Mouse (Mus musculus): ENCODE measurements around the gene Lrrc59. TPM values are rescaled to one million over a fixed set of nuclear protein-coding genes. Genes with fewer than 3 reads are reported as not detected.

The Lrrc59 gene
- polyA plus RNA-seq, 1 experiment from 2014 or later = 186 TPM

GRCm38 (mm10) chr11:94610744-94611740 is 18.5 kb upstream of the Lrrc59 start:
- WGBS (ENCODE audit: insufficient replicate concordance) = 50% methylated on average over 4 of the region's 4 CpGs
- Histone ChIP-seq H3K9ac (no peak overlapping the region), H3K9me3 (replicated peaks) (no peaks in the 10 kb centered on the region), H3K36me3 (no peaks in the 10 kb centered on the region), H3K27ac (no peak overlapping the region), H3K4me1 (no peaks in the 10 kb centered on the region), H3K27me3 (replicated peaks) (peaks cover 16% of the 10 kb centered on the region), H3K4me2 (no peak overlapping the region), H3K4me3 (no peak overlapping the region)
- ATAC-seq = no peak

- Histone ChIP-seq H3K4me1 (no peaks in the 10 kb centered on the region), H3K9me3 (replicated peaks) (no peaks in the 10 kb centered on the region), H3K27ac (no peak overlapping the region), H3K9ac (no peak overlapping the region), H3K27me3 (replicated peaks) (peaks cover 25% of the 10 kb centered on the region), H3K36me3 (no peaks in the 10 kb centered on the region), H3K4me3 (no peak overlapping the region), H3K4me2 (no peak overlapping the region)
- ATAC-seq = no peak
- WGBS (ENCODE audit: insufficient replicate concordance) = 64% methylated on average over 4 of the region's 4 CpGs
These were observed 15.0 kb upstream of the Lrrc59 start for GRCm38 (mm10) chr11:94614603-94615002.

GRCm38 (mm10) chr11:94615494-94615893 is 14.1 kb upstream of the Lrrc59 start:
- H3K9ac ChIP-seq = no peak overlapping the region
- no peak overlapping the region for H3K27ac ChIP-seq
- H3K4me3 ChIP-seq = no peak overlapping the region
- ATAC-seq = no peak
- H3K4me1 ChIP-seq = no peaks in the 10 kb centered on the region
- H3K4me2 ChIP-seq = no peak overlapping the region
- 18% methylated on average over 4 of the region's 4 CpGs for WGBS (ENCODE audit: insufficient replicate concordance)
- H3K36me3 ChIP-seq = no peaks in the 10 kb centered on the region
- no peaks in the 10 kb centered on the region for H3K9me3 ChIP-seq (replicated peaks)
- H3K27me3 ChIP-seq (replicated peaks) = peaks cover 25% of the 10 kb centered on the region

- H3K36me3 ChIP-seq = no peaks in the 10 kb centered on the region
- no peak for ATAC-seq
- 73% methylated on average over 2 of the region's 2 CpGs for WGBS (ENCODE audit: insufficient replicate concordance)
- no peak overlapping the region for H3K27ac ChIP-seq
- H3K9me3 ChIP-seq (replicated peaks) = no peaks in the 10 kb centered on the region
- no peak overlapping the region for H3K4me2 ChIP-seq
- no peak overlapping the region for H3K4me3 ChIP-seq
- no peaks in the 10 kb centered on the region for H3K4me1 ChIP-seq
- peaks cover 25% of the 10 kb centered on the region for H3K27me3 ChIP-seq (replicated peaks)
- no peak overlapping the region for H3K9ac ChIP-seq
These were observed 11.9 kb upstream of the Lrrc59 start for GRCm38 (mm10) chr11:94617646-94618045.

- Histone ChIP-seq H3K27me3 (replicated peaks) (0 out of 2 replicates have a peak, but pooled peaks cover 11% of the 10 kb centered on the region), H3K36me3 (no peaks in the 10 kb centered on the region)
- WGBS (ENCODE audit: insufficient replicate concordance) = 44% methylated on average over 6 of the region's 6 CpGs
These were observed 8.7 kb upstream of the Lrrc59 start for GRCm38 (mm10) chr11:94620766-94621457.

GRCm38 (mm10) chr11:94621458-94621852 is 8.1 kb upstream of the Lrrc59 start:
- no peak overlapping the region for H3K4me3 ChIP-seq
- no peak overlapping the region for H3K9ac ChIP-seq
- H3K4me1 ChIP-seq = no peaks in the 10 kb centered on the region
- no peak overlapping the region for H3K27ac ChIP-seq
- 0 out of 2 replicates have a peak, but pooled peaks cover 5% of the 10 kb centered on the region for H3K27me3 ChIP-seq (replicated peaks)
- H3K9me3 ChIP-seq (replicated peaks) = no peaks in the 10 kb centered on the region
- H3K36me3 ChIP-seq = no peaks in the 10 kb centered on the region
- no peak for ATAC-seq
- H3K4me2 ChIP-seq = no peak overlapping the region

More at GRCm38 (mm10) chr11:94620766-94621457, 8.7 kb upstream of the Lrrc59 start:
- no peak overlapping the region for H3K9ac ChIP-seq
- no peak for ATAC-seq
- no peak overlapping the region for H3K4me2 ChIP-seq
- no peak overlapping the region for H3K27ac ChIP-seq
- H3K4me3 ChIP-seq = no peak overlapping the region
- no peaks in the 10 kb centered on the region for H3K4me1 ChIP-seq
- H3K9me3 ChIP-seq (replicated peaks) = no peaks in the 10 kb centered on the region

GRCm38 (mm10) chr11:94622162-94622561 is 7.4 kb upstream of the Lrrc59 start:
- Histone ChIP-seq H3K36me3 (no peaks in the 10 kb centered on the region), H3K9me3 (replicated peaks) (no peaks in the 10 kb centered on the region), H3K9ac (no peak overlapping the region), H3K4me1 (no peaks in the 10 kb centered on the region), H3K4me3 (no peak overlapping the region), H3K27me3 (replicated peaks) (no peaks in the 10 kb centered on the region), H3K4me2 (no peak overlapping the region), H3K27ac (no peak overlapping the region)
- no peak for ATAC-seq
- 43% methylated on average over 2 of the region's 2 CpGs for WGBS (ENCODE audit: insufficient replicate concordance)

- peak; percentile 75 for ATAC-seq
- Histone ChIP-seq H3K9me3 (replicated peaks) (no peaks in the 10 kb centered on the region), H3K4me3 (peak overlapping the region; percentile 84), H3K4me1 (peaks cover 19% of the 10 kb centered on the region), H3K4me2 (peak overlapping the region; percentile 80), H3K27ac (peak overlapping the region; percentile 77), H3K27me3 (replicated peaks) (no peaks in the 10 kb centered on the region), H3K9ac (peak overlapping the region; percentile 87), H3K36me3 (peaks cover 36% of the 10 kb centered on the region)
- WGBS (ENCODE audit: insufficient replicate concordance) = under 1% methylated on average over 28 of the region's 28 CpGs
These were observed 274 bp downstream of the Lrrc59 start for GRCm38 (mm10) chr11:94629884-94630198.

- Histone ChIP-seq H3K36me3 (peaks cover 42% of the 10 kb centered on the region), H3K9ac (peak overlapping the region; percentile 87), H3K4me3 (peak overlapping the region; percentile 84), H3K9me3 (replicated peaks) (no peaks in the 10 kb centered on the region), H3K27ac (peak overlapping the region; percentile 77), H3K27me3 (replicated peaks) (no peaks in the 10 kb centered on the region), H3K4me1 (peaks cover 19% of the 10 kb centered on the region), H3K4me2 (peak overlapping the region; percentile 80)
- 7% methylated on average over 26 of the region's 26 CpGs for WGBS (ENCODE audit: insufficient replicate concordance)
- no peak for ATAC-seq
These were observed 838 bp downstream of the Lrrc59 start for GRCm38 (mm10) chr11:94630199-94631011.

- Histone ChIP-seq H3K4me1 (peaks cover 19% of the 10 kb centered on the region), H3K27ac (no peak overlapping the region), H3K4me2 (no peak overlapping the region), H3K27me3 (replicated peaks) (no peaks in the 10 kb centered on the region), H3K4me3 (no peak overlapping the region), H3K36me3 (peaks cover 58% of the 10 kb centered on the region), H3K9ac (no peak overlapping the region), H3K9me3 (replicated peaks) (no peaks in the 10 kb centered on the region)
- ATAC-seq = no peak
- 89% methylated on average over 5 of the region's 5 CpGs for WGBS (ENCODE audit: insufficient replicate concordance)
These were observed 2.4 kb downstream of the Lrrc59 start for GRCm38 (mm10) chr11:94631969-94632368.

- Histone ChIP-seq H3K27me3 (replicated peaks) (no peaks in the 10 kb centered on the region), H3K4me1 (peaks cover 19% of the 10 kb centered on the region), H3K27ac (no peak overlapping the region), H3K9ac (no peak overlapping the region), H3K4me3 (no peak overlapping the region), H3K36me3 (peaks cover 68% of the 10 kb centered on the region), H3K9me3 (replicated peaks) (no peaks in the 10 kb centered on the region), H3K4me2 (no peak overlapping the region)
- 81% methylated on average over 8 of the region's 8 CpGs for WGBS (ENCODE audit: insufficient replicate concordance)
- ATAC-seq = no peak
These were observed 3.4 kb downstream of the Lrrc59 start for GRCm38 (mm10) chr11:94632988-94633387.
